Mouse (Mus musculus) heart, embryonic 16.5 days (tissue): ENCODE measurements around the gene Gorasp1. TPM values are rescaled to one million over a fixed set of nuclear protein-coding genes. Genes with fewer than 3 reads are reported as not detected.

Experiments
- ATAC-seq: fragments of 200-750 bp; cut with Nextera tagmentation; replicated peaks from 2 replicates; pipeline ENCODE4 v1.8.0; 2017; ENCODE audit warnings: moderate number of reproducible peaks; ENCODE audit not compliant: insufficient read depth, low FRiP score; ENCODE audit errors: extremely low read depth
- H3K27ac ChIP-seq: fragments of 300-500 bp; sonication (generic); 2 replicates; pipeline ENCODE4 v1.5.1; 2014; ENCODE audit warnings: mild to moderate bottlenecking, low read length, control low read depth, moderate library complexity
- H3K27me3 ChIP-seq: fragments of 300-500 bp; sonication (generic); 2 replicates; pipeline ENCODE4 v1.6.1; 2014; ENCODE audit warnings: low read length, mixed read lengths; ENCODE audit not compliant: control insufficient read depth, insufficient read depth
- H3K36me3 ChIP-seq: fragments of 300-500 bp; sonication (generic); 2 replicates; pipeline ENCODE4 v1.6.1; 2014; ENCODE audit not compliant: control insufficient read depth, insufficient read depth
- H3K4me1 ChIP-seq: fragments of 300-500 bp; sonication (generic); 2 replicates; pipeline ENCODE4 v1.6.1; 2014; ENCODE audit warnings: low read length, mixed read lengths; ENCODE audit not compliant: control insufficient read depth, insufficient read depth
- H3K4me2 ChIP-seq: fragments of 300-500 bp; sonication (generic); 2 replicates; pipeline ENCODE4 v1.6.1; 2014; ENCODE audit warnings: low read depth, mild to moderate bottlenecking, control low read depth, low read length
- H3K4me3 ChIP-seq: fragments of 300-500 bp; sonication (generic); 2 replicates; pipeline ENCODE4 v1.5.1; 2014; ENCODE audit warnings: mild to moderate bottlenecking, control low read depth, low read length
- H3K9ac ChIP-seq: fragments of 300-500 bp; sonication (generic); 2 replicates; pipeline ENCODE4 v1.6.1; 2014; ENCODE audit warnings: low read length, control low read depth
- H3K9me3 ChIP-seq: fragments of 300-500 bp; sonication (generic); replicated peaks from 2 replicates; pipeline ENCODE4 v1.6.1; 2016; ENCODE audit warnings: low read length; ENCODE audit not compliant: control insufficient read depth
- WGBS: fragments of 180-500 bp; shearing (Covaris S2); extraction: QIAGEN DNeasy Blood & Tissue Kit; methylation state at CpG from one replicate; pipeline ENCODE4 v1.1.7; 2014; 5-methylcytosine and 5-hydroxymethylcytosine counted together
- polyA plus RNA-seq: library from polyadenylated mRNA; unstranded; fragments of >200 nt; fragmentation: Nextera tagmentation; extraction: Ambion mirVana; gene quantifications from 2 replicates; pipeline ENCODE4 v1.2.1, GENCODE M21; 2015

The Gorasp1 gene
- polyA plus RNA-seq, 1 experiment from 2014 or later: 23.1 TPM

GRCm38 (mm10) chr9:119919858-119920257 lies 17.5 kb downstream of the Gorasp1 start:
- H3K9me3 ChIP-seq: no peaks in the 10 kb centered on the region
- 81% methylated on average over 1 of the region's 1 CpGs for WGBS
- ATAC-seq: no peak
- H3K4me2 ChIP-seq: no peak overlapping the region
- H3K27me3 ChIP-seq: no peaks in the 10 kb centered on the region
- H3K4me1 ChIP-seq: no peaks in the 10 kb centered on the region
- H3K36me3 ChIP-seq: peaks cover 56% of the 10 kb centered on the region
- H3K4me3 ChIP-seq: no peak overlapping the region
- no peak overlapping the region for H3K9ac ChIP-seq
- no peak overlapping the region for H3K27ac ChIP-seq

GRCm38 (mm10) chr9:119913087-119913838 lies 24.1 kb downstream of the Gorasp1 start:
- Histone ChIP-seq H3K4me3 (no peak overlapping the region), H3K27me3 (no peaks in the 10 kb centered on the region), H3K4me1 (no peaks in the 10 kb centered on the region), H3K27ac (no peak overlapping the region), H3K9ac (no peak overlapping the region), H3K4me2 (no peak overlapping the region), H3K9me3 (no peaks in the 10 kb centered on the region), H3K36me3 (peaks cover 55% of the 10 kb centered on the region)
- WGBS: 78% methylated on average over 13 of the region's 13 CpGs
- no peak for ATAC-seq

DNA sequence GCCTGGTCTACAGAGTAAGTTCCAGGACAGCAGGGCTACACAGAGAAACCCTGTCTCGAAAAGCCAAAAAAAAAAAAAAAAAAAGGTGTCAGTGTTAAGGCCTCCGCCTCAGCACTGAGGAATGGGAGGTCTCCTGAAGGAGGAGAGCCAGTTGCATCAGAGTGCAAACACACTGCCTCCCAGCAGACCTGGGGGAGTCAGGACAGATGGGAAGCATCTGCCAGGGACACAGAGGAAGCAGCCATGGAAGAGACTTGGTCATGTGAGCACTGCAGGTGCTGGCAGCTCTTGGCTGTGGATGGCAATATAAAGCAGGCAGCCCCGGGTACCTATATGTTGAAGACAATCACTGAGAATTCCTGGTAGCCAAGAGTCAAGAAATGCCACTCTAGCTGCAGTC lies 27.4 kb downstream of the Gorasp1 start:
- no peak overlapping the region for H3K4me2 ChIP-seq
- H3K9me3 ChIP-seq: no peaks in the 10 kb centered on the region
- ATAC-seq: no peak
- no peaks in the 10 kb centered on the region for H3K4me1 ChIP-seq
- H3K9ac ChIP-seq: no peak overlapping the region
- H3K27ac ChIP-seq: no peak overlapping the region
- 80% methylated on average over 3 of the region's 3 CpGs for WGBS
- H3K36me3 ChIP-seq: peaks cover 62% of the 10 kb centered on the region
- no peak overlapping the region for H3K4me3 ChIP-seq
- no peaks in the 10 kb centered on the region for H3K27me3 ChIP-seq

DNA sequence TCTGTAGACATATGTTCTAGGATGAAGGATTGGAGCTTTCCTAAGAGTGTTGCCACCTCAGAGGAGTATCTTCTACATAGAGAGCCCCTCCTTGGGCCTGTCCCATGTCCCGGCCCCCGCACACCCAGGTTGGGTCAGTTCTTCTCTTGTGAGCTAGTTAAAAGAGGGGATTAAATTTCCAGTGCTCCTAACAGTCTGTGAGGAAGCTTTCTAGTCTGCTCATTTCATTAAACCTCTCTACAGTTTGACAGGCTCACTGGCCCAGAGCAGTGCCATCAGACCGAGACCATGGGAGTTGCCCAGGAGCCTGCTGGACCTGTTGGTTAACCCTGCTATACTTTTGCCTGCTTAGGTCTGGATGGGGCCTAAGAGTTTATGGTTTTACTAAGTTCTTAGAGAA lies 28.7 kb downstream of the Gorasp1 start:
- Histone ChIP-seq H3K4me1 (no peaks in the 10 kb centered on the region), H3K4me2 (no peak overlapping the region), H3K9me3 (no peaks in the 10 kb centered on the region), H3K27me3 (no peaks in the 10 kb centered on the region), H3K27ac (no peak overlapping the region), H3K36me3 (peaks cover 58% of the 10 kb centered on the region), H3K9ac (no peak overlapping the region), H3K4me3 (no peak overlapping the region)
- no peak for ATAC-seq
- WGBS: 96% methylated on average over 3 of the region's 3 CpGs

DNA sequence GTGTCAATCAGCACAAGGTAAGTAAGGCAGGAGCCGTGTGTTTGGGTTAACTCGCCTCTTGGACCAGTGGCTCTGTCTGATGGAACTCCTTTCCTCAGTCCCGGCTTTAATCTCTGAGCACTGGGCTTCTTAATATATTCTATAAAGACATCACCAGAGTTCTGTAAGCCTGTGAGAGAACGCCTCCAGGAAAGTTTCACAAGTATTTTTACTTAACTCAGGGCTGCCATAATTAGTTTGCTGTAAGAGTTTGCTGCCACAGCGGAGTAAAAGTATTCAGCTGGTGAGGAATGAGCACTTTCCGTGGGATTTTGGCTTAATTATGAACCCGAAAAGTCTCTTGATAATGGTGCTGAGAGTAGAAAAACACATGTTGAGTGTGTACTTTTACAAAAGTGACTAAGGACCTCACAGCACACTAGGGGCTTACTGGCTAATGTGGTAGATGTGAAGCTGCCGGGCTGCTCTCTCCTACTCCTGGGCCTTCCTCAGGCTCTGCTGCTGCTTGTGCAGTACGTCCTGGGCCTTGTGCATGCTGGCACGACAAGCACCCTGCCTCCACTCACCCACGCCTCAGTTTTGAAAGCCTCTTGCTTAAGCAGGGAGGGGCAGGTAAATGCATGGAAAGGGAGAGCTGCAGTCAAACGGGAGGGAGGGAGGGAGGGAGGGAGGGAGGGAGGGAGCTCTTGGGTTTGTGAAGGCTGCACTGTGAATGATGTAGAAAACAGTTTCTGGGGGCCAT lies 34.8 kb downstream of the Gorasp1 start:
- no peak overlapping the region for H3K4me2 ChIP-seq
- no peak overlapping the region for H3K9ac ChIP-seq
- H3K9me3 ChIP-seq: no peaks in the 10 kb centered on the region
- peaks cover 21% of the 10 kb centered on the region for H3K36me3 ChIP-seq
- H3K4me3 ChIP-seq: no peak overlapping the region
- H3K27ac ChIP-seq: no peak overlapping the region
- 78% methylated on average over 12 of the region's 12 CpGs for WGBS
- H3K4me1 ChIP-seq: no peaks in the 10 kb centered on the region
- no peaks in the 10 kb centered on the region for H3K27me3 ChIP-seq
- no peak for ATAC-seq

- Histone ChIP-seq H3K4me1 (peaks cover 10% of the 10 kb centered on the region), H3K4me2 (no peak overlapping the region), H3K36me3 (0 out of 2 replicates have a peak, but pooled peaks cover under 1% of the 10 kb centered on the region), H3K9me3 (no peaks in the 10 kb centered on the region), H3K27me3 (no peaks in the 10 kb centered on the region), H3K9ac (no peak overlapping the region), H3K27ac (no peak overlapping the region), H3K4me3 (no peak overlapping the region)
- ATAC-seq: no peak
- WGBS: 86% methylated on average over 2 of the region's 2 CpGs
Measured at GRCm38 (mm10) chr9:119899446-119899845, 37.9 kb downstream of the Gorasp1 start.

GRCm38 (mm10) chr9:119895040-119895721 lies 42.2 kb downstream of the Gorasp1 start:
- Histone ChIP-seq H3K27me3 (no peaks in the 10 kb centered on the region), H3K27ac (peak overlapping the region; percentile 78), H3K4me2 (peak overlapping the region; percentile 96), H3K4me3 (peak overlapping the region; percentile 91), H3K36me3 (no peaks in the 10 kb centered on the region), H3K9me3 (no peaks in the 10 kb centered on the region), H3K4me1 (peaks cover 13% of the 10 kb centered on the region), H3K9ac (peak overlapping the region; percentile 88)
- ATAC-seq: peak; percentile 74
- under 1% methylated on average over 69 of the region's 71 CpGs for WGBS

DNA sequence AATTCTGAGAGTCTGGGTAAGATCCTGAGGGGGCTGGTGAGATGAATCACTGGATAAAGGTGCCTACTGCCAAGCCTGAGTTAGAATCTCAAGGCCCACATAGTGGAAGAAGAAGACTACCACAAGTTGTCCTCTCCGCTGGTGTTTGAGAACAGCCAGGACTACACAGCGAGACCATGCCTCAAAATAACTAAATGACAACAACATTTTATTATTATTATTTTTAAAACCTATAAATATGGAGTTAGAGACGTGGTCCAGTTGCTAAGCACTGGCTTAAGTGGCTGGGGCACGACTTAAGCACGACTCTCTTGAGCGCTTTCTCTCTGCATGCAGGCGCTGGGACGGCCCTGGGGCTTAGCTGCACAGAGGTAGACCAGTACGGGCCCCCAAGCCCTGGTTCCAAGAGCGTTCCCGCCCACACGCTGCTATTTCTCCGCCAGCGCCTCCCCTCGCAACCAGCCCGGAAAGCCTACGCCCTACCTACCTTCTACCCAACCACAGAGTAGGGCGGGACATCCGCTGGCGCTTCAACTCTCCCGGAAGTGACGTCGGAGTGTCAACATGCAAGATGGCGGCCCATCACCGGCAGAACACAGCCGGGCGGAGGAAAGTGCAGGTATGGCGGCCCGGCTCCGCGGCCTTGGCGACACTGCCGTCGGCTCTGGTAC lies 42.9 kb downstream of the Gorasp1 start, which contains the start of gene Wdr48:
Gene Wdr48 (plus strand): TSS at position 540 of the 671 bp plus-strand sequence.
- ATAC-seq: peak; percentile 98
- no peaks in the 10 kb centered on the region for H3K36me3 ChIP-seq
- H3K27ac ChIP-seq: peak within 1 kb of the TSS; percentile 79
- H3K4me3 ChIP-seq: peak within 1 kb of the TSS; percentile 91
- peak within 1 kb of the TSS; percentile 96 for H3K4me2 ChIP-seq
- peak within 1 kb of the TSS; percentile 88 for H3K9ac ChIP-seq
- WGBS: 4% methylated on average over 34 of the region's 34 CpGs
- peaks cover 13% of the 10 kb centered on the region for H3K4me1 ChIP-seq
- H3K9me3 ChIP-seq: no peaks in the 10 kb centered on the region
- H3K27me3 ChIP-seq: no peaks in the 10 kb centered on the region
